Mouse (Mus musculus): ENCODE measurements around the gene Vmn1r189.
A peak's percentile ranks its signal among the peaks of the same experiment; 100 is the strongest.
"Not testable (repeated sequence)": the region's sequence is repeated elsewhere in the genome, so short reads cannot be mapped to it uniquely, and the experiment has no call there.

Vmn1r189 gene

DNA sequence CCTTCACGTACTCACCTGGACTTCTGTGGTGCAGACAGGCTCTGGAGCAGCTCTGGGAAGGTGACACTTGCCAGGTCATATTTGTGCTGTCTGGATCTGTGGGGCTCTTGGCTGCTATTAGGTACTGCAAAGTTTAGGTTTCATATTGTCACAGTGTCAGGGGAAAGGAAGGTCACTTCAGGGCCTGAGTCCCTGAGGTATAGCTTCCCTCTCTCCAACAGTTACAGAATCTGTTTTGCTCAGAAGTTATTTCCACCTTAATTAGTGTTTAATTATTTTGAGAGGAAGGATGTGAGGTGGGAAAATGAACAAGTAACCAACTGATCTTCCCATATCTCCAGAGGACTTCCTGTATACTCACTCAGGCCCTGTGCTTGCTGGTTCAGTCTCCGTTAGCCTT lies at the start of gene Vmn1r189:
TSS of gene Vmn1r189 (minus strand) at position 101 of the 400 bp plus-strand sequence.
- DNase-seq (ENCODE audit: low spot score) = not testable (repeated sequence)

GRCm38 (mm10) chr13:22136495-22137293 lies 31.1 kb upstream of the Vmn1r189 start:
- not testable (repeated sequence) for DNase-seq (ENCODE audit: low spot score)

- DNase-seq (ENCODE audit: low spot score) = not testable (repeated sequence)
Measured at GRCm38 (mm10) chr13:22084140-22084539, 21.5 kb downstream of the Vmn1r189 start, which contains the start of gene Vmn1r188. TSS of gene Vmn1r188 (plus strand) at chr13:22084440.

DNA sequence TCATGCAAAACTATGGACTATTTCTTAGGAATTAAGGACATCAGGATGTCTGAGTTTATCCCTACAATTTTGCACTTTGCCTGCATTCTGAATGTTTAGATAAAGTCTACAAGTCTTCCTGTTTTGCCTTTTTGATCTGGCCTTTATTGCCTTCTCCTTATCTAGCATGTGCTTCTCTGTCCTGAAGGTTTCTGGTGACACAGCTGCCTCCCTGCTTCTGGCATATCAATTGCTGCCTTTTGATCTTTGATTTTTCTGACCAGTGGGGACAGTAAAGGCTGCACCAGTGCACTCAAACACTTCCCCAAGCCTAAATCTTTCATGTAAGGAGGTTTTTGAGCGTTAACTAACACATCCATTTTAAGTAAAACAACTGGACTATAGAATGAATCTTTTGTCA lies 42.2 kb downstream of the Vmn1r189 start:
- no peak for DNase-seq (ENCODE audit: low spot score)

DNA sequence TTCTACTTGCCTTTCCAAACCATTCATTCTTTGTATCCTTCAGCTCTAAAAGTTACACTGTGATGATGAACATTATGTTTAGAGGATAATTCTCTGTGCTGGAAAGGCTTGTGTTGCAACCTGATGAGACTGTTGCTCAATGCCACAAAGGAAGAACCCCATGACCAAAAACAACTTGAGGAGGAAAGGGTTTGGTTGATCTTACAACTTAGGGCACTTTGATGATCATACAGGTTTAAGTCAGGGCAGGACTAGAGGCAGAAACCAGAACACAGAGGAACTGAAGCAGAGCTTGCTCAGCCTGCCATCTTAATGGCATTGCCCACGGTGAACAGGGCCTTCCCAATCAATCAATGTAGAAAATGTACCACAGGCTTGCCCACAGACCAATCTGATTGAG lies 44.2 kb downstream of the Vmn1r189 start:
- DNase-seq (ENCODE audit: low spot score) = no peak

DNA sequence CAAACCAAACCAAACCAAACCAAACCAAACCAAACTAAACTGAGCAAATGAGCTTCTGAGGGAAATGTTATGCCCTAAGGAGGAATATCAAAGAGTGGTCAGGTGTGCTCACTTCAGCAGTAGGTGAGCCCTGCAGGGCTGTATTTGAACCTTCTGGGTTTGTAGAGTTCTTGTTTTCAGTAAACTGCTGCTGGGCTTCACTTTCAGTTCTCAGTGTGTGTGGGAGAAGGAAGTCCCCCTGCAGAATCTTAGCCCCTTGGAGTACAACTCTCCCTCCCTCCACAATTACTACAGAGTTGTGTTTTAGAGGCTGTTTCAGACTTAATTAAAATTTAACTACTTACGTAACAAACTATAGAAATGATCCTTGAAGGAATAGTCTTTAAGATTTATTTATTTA lies 51.9 kb downstream of the Vmn1r189 start:
- DNase-seq (ENCODE audit: low spot score) = no peak

GRCm38 (mm10) chr13:22051523-22051859 lies 54.1 kb downstream of the Vmn1r189 start:
- DNase-seq (ENCODE audit: low spot score) = no peak

- peak; percentile 86 for DNase-seq (ENCODE audit: low spot score)
Measured at GRCm38 (mm10) chr13:22050591-22051522, 54.8 kb downstream of the Vmn1r189 start.
